Mouse (Mus musculus) hindbrain, embryonic 13.5 days (tissue): ENCODE data around the gene Lrrfip1. TPM values are rescaled to one million over a fixed set of nuclear protein-coding genes. Genes with fewer than 3 reads are reported as not detected.

Experiments used
- ATAC-seq: fragments of 200-750 bp; cut with Nextera tagmentation; 2 replicates; pipeline ENCODE4 v1.8.0; 2017; ENCODE audit warnings: moderate TSS enrichment; ENCODE audit not compliant: low FRiP score
- H3K27ac ChIP-seq: fragments of 300-500 bp; sonication (generic); 2 replicates; pipeline ENCODE4 v1.5.1; 2015; ENCODE audit warnings: inconsistent platforms, mild to moderate bottlenecking, moderate library complexity
- H3K27me3 ChIP-seq: fragments of 300-500 bp; sonication (generic); 2 replicates; pipeline ENCODE4 v1.6.1; 2015; ENCODE audit warnings: mild to moderate bottlenecking, inconsistent platforms
- H3K36me3 ChIP-seq: fragments of 300-500 bp; sonication (generic); 2 replicates; pipeline ENCODE4 v1.6.1; 2015; ENCODE audit warnings: mild to moderate bottlenecking, inconsistent platforms
- H3K4me1 ChIP-seq: fragments of 300-500 bp; sonication (generic); replicated peaks from 2 replicates; pipeline ENCODE4 v1.6.1; 2015; ENCODE audit warnings: inconsistent platforms
- H3K4me2 ChIP-seq: fragments of 300-500 bp; sonication (generic); 2 replicates; pipeline ENCODE4 v1.6.1; 2015; ENCODE audit warnings: inconsistent platforms, mild to moderate bottlenecking, moderate library complexity
- H3K4me3 ChIP-seq: fragments of 300-500 bp; sonication (generic); 2 replicates; pipeline ENCODE4 v1.5.1; 2015; ENCODE audit warnings: mild to moderate bottlenecking, inconsistent platforms
- H3K9ac ChIP-seq: fragments of 300-500 bp; sonication (generic); 2 replicates; pipeline ENCODE4 v1.6.1; 2015; ENCODE audit warnings: mild to moderate bottlenecking, inconsistent platforms
- H3K9me3 ChIP-seq: fragments of 300-500 bp; sonication (generic); 2 replicates; pipeline ENCODE4 v1.6.1; 2016; ENCODE audit warnings: inconsistent platforms
- WGBS: fragments of 180-500 bp; shearing (Covaris S2); methylation state at CpG from one replicate; pipeline ENCODE4 v1.1.7; 2015; 5-methylcytosine and 5-hydroxymethylcytosine counted together
- polyA plus RNA-seq: library from polyadenylated mRNA; unstranded; fragments of >200 nt; fragmentation: Nextera tagmentation; extraction: Ambion mirVana; gene quantifications from 2 replicates; pipeline ENCODE4 v1.2.1, GENCODE M21; 2015

Gene Lrrfip1
- polyA plus RNA-seq, 1 experiment from 2014 or later, result 39.1 TPM

GRCm38 (mm10) chr1:91137036-91137435 is 138.5 kb downstream of the Lrrfip1 start:
- no peak overlapping the region for H3K27ac ChIP-seq
- no peak overlapping the region for H3K4me3 ChIP-seq
- ATAC-seq, result no peak
- H3K9ac ChIP-seq, result no peak overlapping the region
- no peaks in the 10 kb centered on the region for H3K27me3 ChIP-seq
- H3K36me3 ChIP-seq, result no peaks in the 10 kb centered on the region
- WGBS, result 91% methylated on average over 2 of the region's 2 CpGs
- no peaks in the 10 kb centered on the region for H3K9me3 ChIP-seq
- no peak overlapping the region for H3K4me2 ChIP-seq
- no peaks in the 10 kb centered on the region for H3K4me1 ChIP-seq

DNA sequence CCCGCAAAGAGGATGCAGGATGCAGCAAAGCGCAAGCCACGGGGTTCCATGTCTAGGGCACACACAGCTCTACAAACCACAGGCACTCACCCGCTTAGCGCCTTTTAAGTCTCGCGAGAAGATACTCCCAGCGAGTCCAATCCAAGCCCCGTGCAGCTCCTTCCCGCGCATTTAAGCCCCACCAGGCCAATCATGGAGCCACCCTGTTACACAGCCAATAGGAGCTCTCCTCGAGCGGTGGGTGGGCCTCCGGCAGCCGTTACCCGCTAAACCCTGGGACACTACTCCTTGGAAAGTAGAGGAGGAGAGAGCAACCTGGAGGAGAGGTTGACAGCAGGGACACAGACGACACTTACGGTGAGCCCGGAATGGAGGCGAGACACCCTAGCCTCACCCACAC is 146.3 kb downstream of the Lrrfip1 start, which contains the start of gene Rbm44:
Gene Rbm44, plus strand, starts transcription at position 277 of the 400 bp plus-strand sequence.
- no peak for ATAC-seq
- Histone ChIP-seq H3K4me1 (no peaks in the 10 kb centered on the region), H3K27ac (no peak within 1 kb of the TSS), H3K9me3 (no peaks in the 10 kb centered on the region), H3K9ac (no peak within 1 kb of the TSS), H3K27me3 (no peaks in the 10 kb centered on the region), H3K4me3 (no peak within 1 kb of the TSS), H3K4me2 (no peak within 1 kb of the TSS), H3K36me3 (no peaks in the 10 kb centered on the region)
- WGBS, result 74% methylated on average over 20 of the region's 20 CpGs

GRCm38 (mm10) chr1:91151509-91151908 is 153.0 kb downstream of the Lrrfip1 start:
- no peak overlapping the region for H3K27ac ChIP-seq
- H3K27me3 ChIP-seq, result no peaks in the 10 kb centered on the region
- no peaks in the 10 kb centered on the region for H3K36me3 ChIP-seq
- H3K4me3 ChIP-seq, result no peak overlapping the region
- H3K9me3 ChIP-seq, result no peaks in the 10 kb centered on the region
- no peaks in the 10 kb centered on the region for H3K4me1 ChIP-seq
- no peak overlapping the region for H3K9ac ChIP-seq
- H3K4me2 ChIP-seq, result no peak overlapping the region
- WGBS, result 80% methylated on average over 2 of the region's 2 CpGs
- no peak for ATAC-seq

DNA sequence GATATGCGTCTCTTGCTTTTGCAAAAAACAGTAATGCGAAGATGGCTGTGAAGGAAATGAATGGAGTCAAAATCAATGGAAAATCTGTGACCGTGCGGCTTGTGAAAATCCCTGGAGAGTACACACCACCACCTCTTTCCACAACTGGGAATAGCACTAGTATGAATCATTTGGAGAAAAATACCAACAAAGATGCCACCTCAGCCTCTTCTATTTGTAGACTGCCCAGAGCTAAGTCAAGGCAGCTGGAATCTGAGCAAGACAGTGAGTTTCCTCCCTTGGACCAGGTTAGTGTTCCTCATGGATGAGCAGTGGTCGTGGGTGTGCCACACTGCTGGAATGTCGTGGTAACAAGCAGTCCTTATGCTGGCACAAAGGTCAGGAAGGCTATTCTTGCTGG is 168.3 kb downstream of the Lrrfip1 start:
- Histone ChIP-seq H3K9ac (no peak overlapping the region), H3K9me3 (0 out of 2 replicates have a peak, but pooled peaks cover under 1% of the 10 kb centered on the region), H3K4me2 (no peak overlapping the region), H3K36me3 (no peaks in the 10 kb centered on the region), H3K4me3 (no peak overlapping the region), H3K27ac (no peak overlapping the region), H3K4me1 (no peaks in the 10 kb centered on the region), H3K27me3 (no peaks in the 10 kb centered on the region)
- 88% methylated on average over 6 of the region's 6 CpGs for WGBS
- ATAC-seq, result no peak

- H3K9ac ChIP-seq, result no peak overlapping the region
- ATAC-seq, result no peak
- WGBS, result 89% methylated on average over 4 of the region's 4 CpGs
- no peak overlapping the region for H3K4me3 ChIP-seq
- no peaks in the 10 kb centered on the region for H3K4me1 ChIP-seq
- H3K36me3 ChIP-seq, result no peaks in the 10 kb centered on the region
- no peak overlapping the region for H3K27ac ChIP-seq
- no peak overlapping the region for H3K4me2 ChIP-seq
- no peaks in the 10 kb centered on the region for H3K27me3 ChIP-seq
- H3K9me3 ChIP-seq, result 0 out of 2 replicates have a peak, but pooled peaks cover 5% of the 10 kb centered on the region
Measured at GRCm38 (mm10) chr1:91169157-91169556, 170.6 kb downstream of the Lrrfip1 start.

DNA sequence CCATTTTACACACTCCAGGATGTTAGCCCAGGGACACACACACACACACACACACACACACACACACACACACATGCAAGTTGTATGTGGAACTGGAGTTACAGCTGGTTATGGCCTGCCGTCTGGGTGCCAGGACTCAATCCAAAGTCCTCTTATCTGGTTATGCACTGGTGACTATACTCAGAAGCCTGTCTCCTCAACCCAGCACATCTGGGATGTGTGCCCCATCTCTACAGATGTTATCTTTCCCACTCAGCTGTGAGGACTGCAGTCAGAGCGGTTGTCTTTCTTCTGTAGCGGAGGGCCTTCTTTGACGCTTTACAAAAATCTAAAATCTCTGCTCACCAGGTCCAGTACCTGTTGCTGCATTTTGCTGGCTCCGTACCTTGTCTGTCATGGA is 176.3 kb downstream of the Lrrfip1 start:
- Histone ChIP-seq H3K9ac (no peak overlapping the region), H3K4me1 (peaks cover 4% of the 10 kb centered on the region), H3K4me2 (no peak overlapping the region), H3K27me3 (peaks cover 18% of the 10 kb centered on the region), H3K4me3 (no peak overlapping the region), H3K36me3 (no peaks in the 10 kb centered on the region), H3K9me3 (0 out of 2 replicates have a peak, but pooled peaks cover 5% of the 10 kb centered on the region), H3K27ac (no peak overlapping the region)
- no peak for ATAC-seq
- 96% methylated on average over 5 of the region's 5 CpGs for WGBS

- Histone ChIP-seq H3K27me3 (peaks cover 30% of the 10 kb centered on the region), H3K9me3 (0 out of 2 replicates have a peak, but pooled peaks cover 5% of the 10 kb centered on the region), H3K9ac (no peak overlapping the region), H3K4me3 (no peak overlapping the region), H3K27ac (no peak overlapping the region), H3K36me3 (no peaks in the 10 kb centered on the region), H3K4me2 (no peak overlapping the region), H3K4me1 (peaks cover 12% of the 10 kb centered on the region)
- ATAC-seq, result no peak
- 62% methylated on average over 3 of the region's 3 CpGs for WGBS
Measured at GRCm38 (mm10) chr1:91176026-91176425, 177.5 kb downstream of the Lrrfip1 start.

- WGBS, result 85% methylated on average over 4 of the region's 4 CpGs
- ATAC-seq, result no peak
Measured at GRCm38 (mm10) chr1:91176871-91177270, 178.3 kb downstream of the Lrrfip1 start.

More at GRCm38 (mm10) chr1:91176871-91177270, 178.3 kb downstream of the Lrrfip1 start:
- Histone ChIP-seq H3K4me1 (peaks cover 20% of the 10 kb centered on the region), H3K9me3 (0 out of 2 replicates have a peak, but pooled peaks cover 4% of the 10 kb centered on the region), H3K36me3 (no peaks in the 10 kb centered on the region), H3K4me2 (no peak overlapping the region), H3K27me3 (peaks cover 37% of the 10 kb centered on the region), H3K4me3 (no peak overlapping the region), H3K27ac (no peak overlapping the region), H3K9ac (no peak overlapping the region)

Other genes with a start within 250 kb of the Lrrfip1 start
- 6.4 and 10.0 TPM in 2 replicates for gene Col6a3, start 154.8 kb upstream of the Lrrfip1 start, polyA plus RNA-seq
- gene Mlph, start 83.7 kb upstream of the Lrrfip1 start, polyA plus RNA-seq, result 0.04 and 0.17 TPM in 2 replicates
- not detected in 2 replicates for gene Prlh, start 45.6 kb upstream of the Lrrfip1 start, polyA plus RNA-seq
- gene Rab17, start 29.1 kb upstream of the Lrrfip1 start, polyA plus RNA-seq, result 0.25 and 0.55 TPM in 2 replicates
- gene Rbm44, start 146.4 kb downstream of the Lrrfip1 start, polyA plus RNA-seq, result 0.16 and 0.23 TPM in 2 replicates
- 3.2 and 3.3 TPM in 2 replicates for gene Ramp1, start 181.1 kb downstream of the Lrrfip1 start, polyA plus RNA-seq